Mouse (Mus musculus) lung, postnatal 0 days (tissue): ENCODE results near the gene Elp5.

Source experiments
- CTCF ChIP-seq: IDR thresholded peaks from 2 replicates; pipeline ENCODE4 v1.5.1; 2016; ENCODE audit warnings: antibody characterized with exemption, mild to moderate bottlenecking
- EP300 ChIP-seq: IDR thresholded peaks from 2 replicates; pipeline ENCODE4 v1.6.1; 2016; ENCODE audit warnings: antibody characterized with exemption, mild to moderate bottlenecking, control low read depth

DNA sequence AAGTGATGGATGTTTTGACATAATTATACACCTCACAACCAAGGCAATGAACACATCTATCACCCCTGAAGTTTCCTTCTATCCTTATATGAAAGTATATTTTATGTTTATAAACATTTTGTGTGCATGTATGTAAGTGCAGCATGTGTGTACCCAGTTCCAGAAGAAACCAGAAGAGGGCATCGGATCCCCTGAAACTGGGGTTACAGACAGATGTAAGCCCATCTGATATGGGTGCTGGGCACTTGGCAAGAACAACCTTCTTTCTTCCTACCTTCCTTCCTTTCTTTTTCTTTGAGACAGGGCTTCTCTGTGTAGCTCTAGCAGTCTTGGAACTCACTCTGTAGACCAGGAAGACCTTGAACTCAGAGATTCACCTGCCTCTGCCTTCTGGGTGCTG is 26.1 kb downstream of the Elp5 start:
- TF ChIP-seq CTCF, result peak; percentile 32
- TF ChIP-seq EP300, result no peak
